Mouse (Mus musculus) stomach, embryonic 15.5 days (tissue): ENCODE results near the gene St3gal3. TPM values are rescaled to one million over a fixed set of nuclear protein-coding genes. Genes with fewer than 3 reads are reported as not detected.

Source experiments
- ATAC-seq: fragments of 200-750 bp; cut with Nextera tagmentation; 2 replicates; pipeline ENCODE4 v1.8.0; 2017; ENCODE audit warnings: low read depth, moderate number of reproducible peaks, moderate TSS enrichment; ENCODE audit not compliant: insufficient read depth, low FRiP score
- H3K27ac ChIP-seq: fragments of 300-500 bp; sonication (generic); 2 replicates; pipeline ENCODE4 v1.5.1; 2015; ENCODE audit warnings: mild to moderate bottlenecking, inconsistent platforms
- H3K27me3 ChIP-seq: fragments of 300-500 bp; sonication (generic); replicated peaks from 2 replicates; pipeline ENCODE4 v1.6.1; 2015; ENCODE audit warnings: inconsistent platforms
- H3K36me3 ChIP-seq: fragments of 300-500 bp; sonication (generic); 2 replicates; pipeline ENCODE4 v1.6.1; 2015; ENCODE audit warnings: inconsistent platforms
- H3K4me1 ChIP-seq: fragments of 300-500 bp; sonication (generic); 2 replicates; pipeline ENCODE4 v1.6.1; 2015; ENCODE audit warnings: inconsistent platforms
- H3K4me2 ChIP-seq: fragments of 300-500 bp; sonication (generic); 2 replicates; pipeline ENCODE4 v1.6.1; 2015; ENCODE audit warnings: mild to moderate bottlenecking, inconsistent platforms
- H3K4me3 ChIP-seq: fragments of 300-500 bp; sonication (generic); replicated peaks from 2 replicates; pipeline ENCODE4 v1.5.1; 2015; ENCODE audit warnings: inconsistent platforms
- H3K9ac ChIP-seq: fragments of 300-500 bp; sonication (generic); 2 replicates; pipeline ENCODE4 v1.6.1; 2015; ENCODE audit warnings: inconsistent platforms
- H3K9me3 ChIP-seq: fragments of 300-500 bp; sonication (generic); 2 replicates; pipeline ENCODE4 v1.6.1; 2016; ENCODE audit warnings: inconsistent platforms
- WGBS: fragments of 180-500 bp; shearing (Covaris S2); methylation state at CpG from one replicate; pipeline ENCODE4 v1.1.7; 2015; 5-methylcytosine and 5-hydroxymethylcytosine counted together
- polyA plus RNA-seq: library from polyadenylated mRNA; unstranded; fragments of >200 nt; fragmentation: Nextera tagmentation; extraction: Ambion mirVana; gene quantifications from 2 replicates; pipeline ENCODE4 v1.2.1, GENCODE M21; 2015

Gene St3gal3
- polyA plus RNA-seq, 1 experiment from 2014 or later, result 6.4 TPM

- Histone ChIP-seq H3K27me3 (no peaks in the 10 kb centered on the region), H3K4me1 (peaks cover 12% of the 10 kb centered on the region), H3K4me2 (no peak overlapping the region), H3K27ac (no peak overlapping the region), H3K9ac (no peak overlapping the region), H3K36me3 (no peaks in the 10 kb centered on the region), H3K4me3 (no peak overlapping the region), H3K9me3 (no peaks in the 10 kb centered on the region)
- WGBS, result 91% methylated on average over 3 of the region's 3 CpGs
- no peak for ATAC-seq
Measured at GRCm38 (mm10) chr4:117992036-117992435, 142.7 kb downstream of the St3gal3 start.

- Histone ChIP-seq H3K9me3 (no peaks in the 10 kb centered on the region), H3K4me2 (no peak overlapping the region), H3K36me3 (no peaks in the 10 kb centered on the region), H3K27me3 (no peaks in the 10 kb centered on the region), H3K27ac (no peak overlapping the region), H3K4me1 (peaks cover 10% of the 10 kb centered on the region), H3K4me3 (no peak overlapping the region), H3K9ac (no peak overlapping the region)
- WGBS, result 78% methylated on average over 8 of the region's 8 CpGs
- ATAC-seq, result no peak
Measured at GRCm38 (mm10) chr4:117991055-117991627, 143.6 kb downstream of the St3gal3 start.

- 70% methylated on average over 3 of the region's 3 CpGs for WGBS
- Histone ChIP-seq H3K36me3 (no peaks in the 10 kb centered on the region), H3K27ac (0 out of 2 replicates have a peak overlapping the region, but pooled peaks have one; percentile 28), H3K9ac (no peak overlapping the region), H3K27me3 (no peaks in the 10 kb centered on the region), H3K4me1 (peaks cover 10% of the 10 kb centered on the region), H3K4me3 (no peak overlapping the region), H3K9me3 (no peaks in the 10 kb centered on the region), H3K4me2 (no peak overlapping the region)
- ATAC-seq, result no peak
Measured at GRCm38 (mm10) chr4:117990571-117990970, 144.1 kb downstream of the St3gal3 start.

- Histone ChIP-seq H3K27ac (no peak overlapping the region), H3K4me3 (no peak overlapping the region), H3K9me3 (no peaks in the 10 kb centered on the region), H3K36me3 (no peaks in the 10 kb centered on the region), H3K4me2 (no peak overlapping the region), H3K4me1 (peaks cover 12% of the 10 kb centered on the region), H3K27me3 (no peaks in the 10 kb centered on the region), H3K9ac (no peak overlapping the region)
- no peak for ATAC-seq
- 87% methylated on average over 12 of the region's 12 CpGs for WGBS
Measured at GRCm38 (mm10) chr4:117989801-117990200, 144.9 kb downstream of the St3gal3 start.

- no peak overlapping the region for H3K4me3 ChIP-seq
Measured at GRCm38 (mm10) chr4:117986766-117987165, 147.9 kb downstream of the St3gal3 start.

GRCm38 (mm10) chr4:117984993-117985587, 149.6 kb downstream of the St3gal3 start:
- H3K9me3 ChIP-seq, result no peaks in the 10 kb centered on the region
- peaks cover 22% of the 10 kb centered on the region for H3K4me1 ChIP-seq
- H3K27ac ChIP-seq, result peak overlapping the region; percentile 84
- H3K9ac ChIP-seq, result no peak overlapping the region
- ATAC-seq, result peak; percentile 53; the same call in 1 of the 2 replicates
- H3K36me3 ChIP-seq, result no peaks in the 10 kb centered on the region
- H3K4me2 ChIP-seq, result no peak overlapping the region
- no peak overlapping the region for H3K4me3 ChIP-seq
- no peaks in the 10 kb centered on the region for H3K27me3 ChIP-seq
- WGBS, result 51% methylated on average over 8 of the region's 8 CpGs

More at GRCm38 (mm10) chr4:117986766-117987165, 147.9 kb downstream of the St3gal3 start:
- 33% methylated on average over 8 of the region's 8 CpGs for WGBS
- no peak for ATAC-seq
- H3K9ac ChIP-seq, result no peak overlapping the region
- no peaks in the 10 kb centered on the region for H3K27me3 ChIP-seq
- H3K4me1 ChIP-seq, result peaks cover 22% of the 10 kb centered on the region
- H3K4me2 ChIP-seq, result no peak overlapping the region
- peak overlapping the region; percentile 48 for H3K27ac ChIP-seq
- no peaks in the 10 kb centered on the region for H3K36me3 ChIP-seq
- no peaks in the 10 kb centered on the region for H3K9me3 ChIP-seq

GRCm38 (mm10) chr4:117984206-117984605, 150.5 kb downstream of the St3gal3 start:
- WGBS, result 89% methylated on average over 3 of the region's 3 CpGs

GRCm38 (mm10) chr4:117982706-117983105, 152.0 kb downstream of the St3gal3 start:
- ATAC-seq, result no peak
- Histone ChIP-seq H3K36me3 (no peaks in the 10 kb centered on the region), H3K4me2 (no peak overlapping the region), H3K9ac (no peak overlapping the region), H3K27ac (peak overlapping the region; percentile 40; the same call in 1 of the 2 replicates), H3K4me3 (no peak overlapping the region), H3K4me1 (peaks cover 22% of the 10 kb centered on the region), H3K27me3 (no peaks in the 10 kb centered on the region), H3K9me3 (no peaks in the 10 kb centered on the region)
- 57% methylated on average over 7 of the region's 7 CpGs for WGBS

More at GRCm38 (mm10) chr4:117984206-117984605, 150.5 kb downstream of the St3gal3 start:
- H3K27me3 ChIP-seq, result no peaks in the 10 kb centered on the region
- H3K27ac ChIP-seq, result no peak overlapping the region
- H3K4me2 ChIP-seq, result no peak overlapping the region
- no peaks in the 10 kb centered on the region for H3K9me3 ChIP-seq
- ATAC-seq, result no peak
- H3K9ac ChIP-seq, result no peak overlapping the region
- peaks cover 22% of the 10 kb centered on the region for H3K4me1 ChIP-seq
- H3K4me3 ChIP-seq, result no peak overlapping the region
- no peaks in the 10 kb centered on the region for H3K36me3 ChIP-seq

- no peak overlapping the region for H3K4me2 ChIP-seq
Measured at GRCm38 (mm10) chr4:117981518-117981917, 153.2 kb downstream of the St3gal3 start.

GRCm38 (mm10) chr4:117980161-117980560, 154.6 kb downstream of the St3gal3 start:
- WGBS, result 84% methylated on average over 4 of the region's 4 CpGs
- Histone ChIP-seq H3K4me1 (peaks cover 17% of the 10 kb centered on the region; the same call in 1 of the 2 replicates), H3K4me2 (no peak overlapping the region), H3K9ac (no peak overlapping the region), H3K27me3 (no peaks in the 10 kb centered on the region), H3K4me3 (no peak overlapping the region), H3K36me3 (no peaks in the 10 kb centered on the region), H3K27ac (no peak overlapping the region), H3K9me3 (no peaks in the 10 kb centered on the region)
- ATAC-seq, result no peak

More at GRCm38 (mm10) chr4:117981518-117981917, 153.2 kb downstream of the St3gal3 start:
- Histone ChIP-seq H3K9me3 (no peaks in the 10 kb centered on the region), H3K4me3 (no peak overlapping the region), H3K36me3 (no peaks in the 10 kb centered on the region), H3K9ac (no peak overlapping the region), H3K4me1 (peaks cover 20% of the 10 kb centered on the region), H3K27me3 (no peaks in the 10 kb centered on the region), H3K27ac (no peak overlapping the region)
- no peak for ATAC-seq
- 49% methylated on average over 4 of the region's 5 CpGs for WGBS

- Histone ChIP-seq H3K27ac (no peak overlapping the region), H3K4me2 (no peak overlapping the region), H3K27me3 (no peaks in the 10 kb centered on the region), H3K9ac (no peak overlapping the region), H3K36me3 (no peaks in the 10 kb centered on the region), H3K4me3 (no peak overlapping the region), H3K4me1 (peaks cover 10% of the 10 kb centered on the region; the same call in 1 of the 2 replicates), H3K9me3 (no peaks in the 10 kb centered on the region)
- no peak for ATAC-seq
- 81% methylated on average over 4 of the region's 4 CpGs for WGBS
Measured at GRCm38 (mm10) chr4:117979181-117979580, 155.5 kb downstream of the St3gal3 start.

- H3K9ac ChIP-seq, result no peak overlapping the region
- no peaks in the 10 kb centered on the region for H3K27me3 ChIP-seq
- H3K4me3 ChIP-seq, result no peak overlapping the region
- H3K36me3 ChIP-seq, result no peaks in the 10 kb centered on the region
- ATAC-seq, result no peak
- 90% methylated on average over 9 of the region's 9 CpGs for WGBS
- no peak overlapping the region for H3K4me2 ChIP-seq
- H3K9me3 ChIP-seq, result no peaks in the 10 kb centered on the region
- 0 out of 2 replicates have a peak, but pooled peaks cover 11% of the 10 kb centered on the region for H3K4me1 ChIP-seq
- H3K27ac ChIP-seq, result no peak overlapping the region
Measured at GRCm38 (mm10) chr4:117978282-117978681, 156.4 kb downstream of the St3gal3 start.
